Mouse (Mus musculus) erythroblast, embryonic 14.5 days (primary cell): Measurements from ENCODE around the gene Mmp15.

Source experiments
- GATA1 ChIP-seq: IDR thresholded peaks from 2 replicates; pipeline ENCODE4 v1.6.1; 2012; ENCODE audit warnings: low read length, inconsistent platforms, mixed read lengths
- TAL1 ChIP-seq: IDR thresholded peaks from 3 replicates; pipeline ENCODE4 v1.6.1; 2012; ENCODE audit warnings: low read length, inconsistent platforms, mixed read lengths

DNA sequence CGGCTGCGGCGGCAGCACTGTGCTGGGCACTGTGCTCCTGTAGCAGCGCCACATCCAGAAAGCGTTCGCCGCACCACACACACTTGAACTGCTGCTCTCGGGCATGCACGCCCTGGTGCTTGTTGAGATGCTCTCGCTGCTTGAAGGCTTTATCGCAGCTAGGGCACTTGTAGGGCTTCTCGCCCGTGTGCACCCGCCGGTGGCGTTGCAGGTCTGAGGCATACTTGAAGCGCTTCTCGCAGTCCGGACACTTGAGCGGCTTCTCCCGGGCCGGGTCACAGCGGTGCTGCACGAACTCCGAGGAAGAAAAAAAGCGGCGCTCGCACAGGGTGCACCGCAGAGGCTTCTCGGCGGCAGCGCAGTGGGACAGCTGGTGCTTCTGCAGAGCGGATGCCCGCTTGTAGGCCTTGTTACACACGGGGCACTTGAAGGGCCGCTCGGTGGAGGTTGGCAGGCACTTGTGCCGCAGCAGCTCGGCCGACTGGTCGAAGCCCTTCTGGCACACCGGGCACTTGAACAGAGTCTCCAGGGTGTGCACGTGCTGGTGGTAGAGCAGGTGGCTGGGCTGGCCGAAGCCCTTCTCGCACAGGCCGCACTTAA, 24.1 kb upstream of the Mmp15 start:
- TF ChIP-seq TAL1 (no peak), GATA1 (no peak)
